Mouse (Mus musculus) ES-Bruce4 (cell line): Measurements from ENCODE around the gene Cul7. TPM values are rescaled to one million over a fixed set of nuclear protein-coding genes. Genes with fewer than 3 reads are reported as not detected.
A peak's percentile ranks its signal among the peaks of the same experiment; 100 is the strongest.

ENCODE experiments used
- H3K27ac ChIP-seq: 2 replicates; pipeline ENCODE4 v1.5.1; 2012; ENCODE audit warnings: low read length, inconsistent platforms; ENCODE audit not compliant: insufficient read depth
- H3K27me3 ChIP-seq: 2 replicates; pipeline ENCODE4 v1.6.1; 2012; ENCODE audit warnings: mild to moderate bottlenecking, low read length, inconsistent platforms; ENCODE audit not compliant: control insufficient read depth, poor library complexity, insufficient read depth, severe bottlenecking
- H3K36me3 ChIP-seq: 2 replicates; pipeline ENCODE4 v1.6.1; 2012; ENCODE audit warnings: inconsistent platforms, mild to moderate bottlenecking, low read length, moderate library complexity; ENCODE audit not compliant: control insufficient read depth, poor library complexity, insufficient read depth, severe bottlenecking
- H3K4me1 ChIP-seq: one replicate; pipeline ENCODE4 v1.8.1; 2011; ENCODE audit warnings: low read length; ENCODE audit not compliant: control insufficient read depth, insufficient read depth
- H3K4me3 ChIP-seq: 2 replicates; pipeline ENCODE4 v1.5.1; 2011; ENCODE audit warnings: low read depth, mild to moderate bottlenecking, low read length
- H3K9ac ChIP-seq: 2 replicates; pipeline ENCODE4 v1.6.1; 2012; ENCODE audit warnings: low read depth, mild to moderate bottlenecking, inconsistent platforms; ENCODE audit not compliant: poor library complexity, severe bottlenecking
- H3K9me3 ChIP-seq: replicated peaks from 2 replicates; pipeline ENCODE4 v1.6.1; 2012; ENCODE audit warnings: mild to moderate bottlenecking, low read length, inconsistent platforms; ENCODE audit not compliant: control insufficient read depth, poor library complexity, insufficient read depth, severe bottlenecking
- CTCF ChIP-seq: IDR thresholded peaks from one replicate; pipeline ENCODE4 v1.8.1; 2011; ENCODE audit warnings: low read depth, low read length
- EP300 ChIP-seq: IDR thresholded peaks from 2 replicates; pipeline ENCODE4 v1.6.1; 2011; ENCODE audit warnings: low read depth, low read length; ENCODE audit not compliant: insufficient read depth
- POLR2A ChIP-seq: IDR thresholded peaks from one replicate; pipeline ENCODE4 v1.8.1; 2011; ENCODE audit warnings: low read length; ENCODE audit not compliant: insufficient read depth
- polyA plus RNA-seq: library from polyadenylated mRNA; stranded (reverse); fragments of >200 nt; gene quantifications from 2 replicates; pipeline ENCODE4 v1.2.4, GENCODE M21; 2011; ENCODE audit warnings: low read depth; ENCODE audit not compliant: missing spikeins, insufficient read depth, insufficient read length

Gene Cul7
- polyA plus RNA-seq, 1 experiment: 67.1 TPM

DNA sequence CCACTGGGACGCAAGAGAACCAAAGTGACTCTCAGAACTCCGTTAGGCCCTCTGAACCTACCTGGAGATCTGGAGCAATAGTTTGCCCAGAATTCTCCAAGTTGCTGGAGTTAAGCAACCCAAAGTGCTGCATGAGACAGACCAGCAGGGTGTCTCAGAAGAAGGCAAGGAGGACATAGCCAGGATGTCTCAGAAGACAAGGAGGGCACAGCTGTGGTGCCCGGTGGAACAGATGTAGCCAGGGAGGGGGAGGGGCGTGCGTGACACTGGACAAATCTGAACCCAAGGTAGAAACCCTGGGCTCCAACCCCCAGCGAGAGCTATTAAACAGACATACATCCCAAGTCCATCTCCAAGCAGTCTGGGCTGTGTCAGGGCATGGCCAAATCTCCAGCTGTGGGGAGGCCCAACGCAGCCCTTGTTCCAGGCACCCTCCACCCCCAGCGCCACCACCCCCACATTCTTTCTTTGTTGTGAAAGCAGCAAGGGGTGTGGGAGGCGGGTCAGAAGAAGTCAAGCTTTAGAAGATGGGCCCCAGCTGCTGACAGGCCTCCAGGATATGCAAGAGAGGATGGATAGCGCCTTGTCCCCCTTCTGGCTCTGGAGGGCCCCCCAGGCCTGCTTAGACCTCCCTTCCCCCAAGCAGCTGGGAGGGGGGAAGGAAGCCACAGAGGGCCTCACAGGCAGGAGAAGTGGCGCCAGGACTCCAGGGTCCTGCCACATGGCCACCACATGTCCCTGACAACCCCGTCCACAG, 20.3 kb upstream of the Cul7 start:
- TF ChIP-seq EP300: peak; percentile 88
- no peak for TF ChIP-seq POLR2A
- no peak for TF ChIP-seq CTCF
- H3K4me1 ChIP-seq: peaks cover 6% of the 10 kb centered on the region

DNA sequence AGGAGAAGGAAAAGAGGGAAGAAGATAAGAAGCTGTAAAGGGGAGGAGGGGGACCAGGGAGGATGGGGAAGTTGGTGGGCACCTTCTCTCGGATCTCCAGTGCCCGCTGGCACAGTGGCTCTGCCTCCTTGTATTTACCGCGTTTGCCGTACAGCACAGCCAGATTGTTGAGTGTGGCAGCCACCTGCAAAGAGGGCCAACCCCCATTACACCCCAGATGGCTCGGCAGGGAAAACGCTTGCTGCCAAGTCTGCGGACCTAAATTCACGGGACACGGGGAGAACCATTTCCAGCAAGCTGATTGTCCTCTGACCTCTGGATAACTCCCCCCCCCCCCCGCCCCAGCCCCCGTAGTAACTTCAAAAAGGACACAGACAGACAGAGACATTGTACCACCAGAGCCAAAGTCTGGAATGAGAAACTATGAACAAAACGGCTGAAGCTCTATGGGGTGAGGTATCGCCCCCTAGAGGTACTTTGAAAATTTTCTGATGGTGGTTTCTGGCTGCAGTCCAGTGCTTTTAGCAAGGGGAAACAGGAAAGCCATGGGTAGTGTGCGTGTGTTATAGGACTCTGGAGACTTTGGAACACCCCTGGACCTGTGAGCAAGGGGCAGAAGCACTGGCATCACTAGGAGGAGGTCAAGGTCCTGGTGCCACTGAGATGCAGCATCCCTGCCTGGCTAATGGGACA, 13.2 kb upstream of the Cul7 start:
- no peaks in the 10 kb centered on the region for H3K36me3 ChIP-seq
- H3K27ac ChIP-seq: no peak overlapping the region
- no peaks in the 10 kb centered on the region for H3K4me1 ChIP-seq
- H3K9ac ChIP-seq: no peak overlapping the region
- TF ChIP-seq CTCF: no peak
- TF ChIP-seq POLR2A: no peak
- TF ChIP-seq EP300: no peak
- no peak overlapping the region for H3K4me3 ChIP-seq
- no peaks in the 10 kb centered on the region for H3K27me3 ChIP-seq
- no peaks in the 10 kb centered on the region for H3K9me3 ChIP-seq

More for the DNA sequence above, 20.3 kb upstream of the Cul7 start:
- no peaks in the 10 kb centered on the region for H3K36me3 ChIP-seq
- H3K9me3 ChIP-seq: no peaks in the 10 kb centered on the region
- no peaks in the 10 kb centered on the region for H3K27me3 ChIP-seq
- peak overlapping the region; percentile 51 for H3K4me3 ChIP-seq
- peak overlapping the region; percentile 88 for H3K27ac ChIP-seq
- peak overlapping the region; percentile 97 for H3K9ac ChIP-seq

DNA sequence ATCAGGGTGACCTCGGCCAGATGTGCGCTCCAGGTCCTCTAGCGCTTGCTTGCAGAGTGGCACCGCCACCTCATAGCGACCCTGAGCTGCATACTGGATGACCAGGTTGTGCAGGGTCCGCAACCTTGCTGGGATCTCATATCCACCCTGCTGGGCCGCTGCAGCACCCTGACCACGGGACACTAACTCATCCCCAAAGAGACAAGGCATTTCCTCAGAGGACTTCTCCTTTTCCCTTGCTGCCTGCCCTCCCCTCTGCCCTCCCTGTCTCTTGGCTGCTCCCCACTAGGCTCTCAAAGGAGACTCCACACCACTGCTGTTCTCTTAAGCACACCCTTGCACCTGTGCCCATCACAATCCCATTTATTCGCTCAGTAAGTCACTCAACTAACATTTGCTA, 10.2 kb upstream of the Cul7 start:
- Histone ChIP-seq H3K9ac (peak overlapping the region; percentile 15; the same call in 1 of the 2 replicates), H3K27ac (no peak overlapping the region), H3K9me3 (no peaks in the 10 kb centered on the region), H3K4me3 (peak overlapping the region; percentile 21), H3K36me3 (no peaks in the 10 kb centered on the region), H3K27me3 (no peaks in the 10 kb centered on the region), H3K4me1 (no peaks in the 10 kb centered on the region)
- TF ChIP-seq POLR2A (no peak), EP300 (no peak), CTCF (no peak)

DNA sequence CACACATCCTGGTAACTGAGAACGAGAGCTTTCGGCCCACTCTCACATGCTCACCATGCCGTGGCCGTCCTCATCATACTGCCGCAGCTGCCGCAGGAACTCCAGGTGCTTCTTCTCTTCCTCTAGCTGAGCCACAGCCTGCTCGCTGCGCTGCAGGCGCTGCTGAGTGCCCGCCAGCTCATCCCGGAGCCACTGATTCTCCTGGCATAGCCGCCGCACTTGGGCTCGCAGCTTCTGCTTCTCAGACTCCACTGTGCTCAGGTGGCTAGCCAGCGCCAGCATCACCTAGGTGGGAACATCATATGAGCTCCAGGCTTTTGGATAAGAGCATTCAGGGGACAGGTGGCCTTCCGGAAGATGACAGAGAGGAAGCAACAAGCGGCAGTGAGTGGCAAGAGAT, 8.1 kb upstream of the Cul7 start:
- no peak overlapping the region; the same call in 1 of the 2 replicates for H3K4me3 ChIP-seq
- no peak overlapping the region for H3K9ac ChIP-seq
- H3K4me1 ChIP-seq: no peaks in the 10 kb centered on the region
- TF ChIP-seq CTCF (no peak), EP300 (no peak), POLR2A (no peak)
- no peaks in the 10 kb centered on the region for H3K9me3 ChIP-seq
- no peak overlapping the region for H3K27ac ChIP-seq
- H3K36me3 ChIP-seq: no peaks in the 10 kb centered on the region
- H3K27me3 ChIP-seq: no peaks in the 10 kb centered on the region

DNA sequence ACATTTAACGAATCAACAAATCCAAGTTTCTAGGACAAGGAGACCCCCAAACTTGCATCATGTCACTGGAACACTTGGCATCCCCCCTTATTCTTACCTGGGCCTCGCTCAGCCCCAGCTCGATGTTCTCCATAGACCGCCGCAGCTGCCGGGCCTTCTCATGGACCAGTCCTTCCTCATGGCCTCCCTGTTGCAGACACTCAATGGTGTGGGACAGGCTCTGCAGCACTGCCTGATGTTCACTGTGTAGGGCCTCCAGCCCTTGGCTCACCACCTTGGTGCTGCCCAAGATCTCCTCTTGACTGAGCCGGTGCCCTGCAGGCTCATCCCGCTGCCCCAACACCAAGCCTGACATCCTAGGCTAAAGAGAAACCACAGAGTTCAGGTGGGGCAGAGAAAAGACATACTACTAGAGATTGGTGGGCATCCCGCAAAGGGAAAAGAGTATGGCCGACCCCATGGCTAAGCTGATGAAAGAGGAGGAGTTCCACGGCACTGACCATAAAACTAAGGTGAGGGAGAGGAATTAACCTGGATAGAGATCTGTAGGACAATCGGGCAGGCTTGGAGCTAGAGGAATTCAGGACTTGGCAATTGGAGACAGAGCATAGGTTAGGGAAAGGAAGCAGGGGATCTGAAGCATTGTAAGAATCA, 5.9 kb upstream of the Cul7 start:
- Histone ChIP-seq H3K27ac (no peak overlapping the region), H3K9ac (no peak overlapping the region), H3K36me3 (peaks cover 6% of the 10 kb centered on the region; the same call in 1 of the 2 replicates), H3K4me3 (no peak overlapping the region), H3K27me3 (no peaks in the 10 kb centered on the region), H3K9me3 (no peaks in the 10 kb centered on the region), H3K4me1 (no peaks in the 10 kb centered on the region)
- TF ChIP-seq CTCF (no peak), POLR2A (no peak), EP300 (no peak)
